Mouse (Mus musculus): ENCODE measurements around the gene Erc2. TPM values are rescaled to one million over a fixed set of nuclear protein-coding genes. Genes with fewer than 3 reads are reported as not detected.

The Erc2 gene
- polyA plus RNA-seq, 1 experiment from 2014 or later = 33.1 TPM

DNA sequence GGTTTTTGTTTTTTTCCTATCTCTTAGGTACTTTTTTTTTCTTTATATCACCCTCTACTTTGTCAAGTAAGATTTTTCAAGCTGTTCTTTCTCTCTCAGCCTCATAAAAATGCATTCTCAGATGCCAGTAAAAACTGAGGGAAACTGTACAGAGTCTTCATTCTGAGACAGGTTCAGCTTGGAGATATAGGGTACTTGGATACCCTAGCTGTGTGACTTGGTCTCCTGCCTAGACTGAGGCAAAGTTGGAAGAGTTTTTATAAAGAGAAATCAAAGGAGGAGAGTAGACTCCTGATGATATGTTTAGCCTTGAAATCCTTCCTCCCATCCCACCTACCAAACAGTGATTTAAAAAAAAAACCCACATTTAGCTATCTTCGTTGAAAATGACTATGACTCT is 651.4 kb downstream of the Erc2 start:
- ATAC-seq (ENCODE audit: low FRiP score, low read depth) = no peak
- H3K27ac ChIP-seq = no peak overlapping the region
- H3K9me3 ChIP-seq = no peaks in the 10 kb centered on the region
- whole genome bisulfite sequencing = 83% methylated on average over 1 of the region's 1 CpGs
- no peak overlapping the region for H3K9ac ChIP-seq
- no peak overlapping the region for H3K4me2 ChIP-seq (replicated peaks)
- no peaks in the 10 kb centered on the region for H3K4me1 ChIP-seq
- H3K36me3 ChIP-seq = no peaks in the 10 kb centered on the region
- H3K4me3 ChIP-seq = no peak overlapping the region
- H3K27me3 ChIP-seq (replicated peaks) = no peaks in the 10 kb centered on the region

DNA sequence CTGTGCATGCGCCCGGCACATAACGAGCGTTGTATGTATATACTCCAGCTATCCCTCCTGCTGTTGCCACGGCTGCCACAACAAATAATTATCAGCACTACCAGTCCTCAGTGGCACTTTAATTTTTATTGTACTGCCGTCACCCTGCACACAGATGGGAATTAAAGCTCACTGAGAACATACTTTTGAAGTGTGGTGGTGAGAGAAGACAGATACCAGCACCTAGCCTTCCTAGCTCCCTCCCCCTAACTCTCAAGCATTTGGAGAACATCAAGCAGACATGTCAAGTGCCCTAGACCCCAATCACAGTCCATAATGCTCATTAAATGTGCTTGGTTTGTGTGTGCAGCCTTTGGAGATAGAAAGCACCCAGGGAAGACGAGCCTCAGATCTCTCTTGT is 652.6 kb downstream of the Erc2 start:
- Histone ChIP-seq H3K4me2 (replicated peaks) (no peak overlapping the region), H3K4me1 (no peaks in the 10 kb centered on the region), H3K36me3 (no peaks in the 10 kb centered on the region), H3K4me3 (no peak overlapping the region), H3K9ac (no peak overlapping the region), H3K27me3 (replicated peaks) (no peaks in the 10 kb centered on the region), H3K27ac (no peak overlapping the region), H3K9me3 (no peaks in the 10 kb centered on the region)
- no peak for ATAC-seq (ENCODE audit: low FRiP score, low read depth)
- 67% methylated on average over 7 of the region's 7 CpGs for WGBS

DNA sequence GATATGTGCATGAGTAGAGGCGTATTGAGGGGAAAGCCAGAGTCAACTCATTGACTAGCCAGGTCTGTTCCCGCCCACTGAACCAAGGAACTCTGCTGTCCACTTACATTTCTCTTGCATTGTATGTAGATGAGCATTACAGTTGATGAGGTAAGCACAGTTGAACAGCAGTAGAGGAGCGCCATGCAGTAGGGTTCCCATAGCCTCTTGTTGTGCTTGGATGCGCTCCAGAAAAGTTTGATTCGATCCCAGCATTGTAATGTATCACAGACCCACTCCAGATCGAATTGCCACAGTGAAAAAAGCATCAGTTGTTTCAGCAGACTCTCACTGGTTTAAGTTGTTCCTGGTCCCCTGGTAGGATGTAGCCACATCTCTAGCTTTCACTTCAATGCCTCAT is 656.7 kb downstream of the Erc2 start:
- Histone ChIP-seq H3K9ac (no peak overlapping the region), H3K4me1 (no peaks in the 10 kb centered on the region), H3K27ac (no peak overlapping the region), H3K9me3 (no peaks in the 10 kb centered on the region), H3K36me3 (no peaks in the 10 kb centered on the region), H3K4me3 (no peak overlapping the region), H3K4me2 (replicated peaks) (no peak overlapping the region), H3K27me3 (replicated peaks) (no peaks in the 10 kb centered on the region)
- no peak for ATAC-seq (ENCODE audit: low FRiP score, low read depth)
- 91% methylated on average over 6 of the region's 6 CpGs for WGBS

DNA sequence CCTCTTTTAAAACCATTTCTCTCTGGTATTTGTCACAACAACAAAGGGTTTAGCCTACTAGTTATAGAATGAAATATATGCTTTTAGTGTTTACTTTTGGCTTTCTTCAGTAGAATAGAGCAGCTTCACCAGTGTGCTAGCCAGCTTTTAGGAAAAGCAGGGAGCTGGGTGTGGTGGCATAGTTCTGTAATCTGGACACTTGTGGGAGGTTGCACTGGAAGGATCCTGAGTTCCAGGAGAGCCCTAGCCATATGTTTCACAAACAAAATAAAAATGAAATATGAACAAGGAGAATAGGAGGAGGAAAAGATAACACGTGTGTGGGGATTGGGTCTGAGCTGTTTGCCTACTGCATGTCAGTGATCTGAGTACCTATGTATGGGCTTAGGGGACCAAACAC is 658.1 kb downstream of the Erc2 start:
- Histone ChIP-seq H3K9me3 (no peaks in the 10 kb centered on the region), H3K9ac (no peak overlapping the region), H3K27ac (no peak overlapping the region), H3K27me3 (replicated peaks) (no peaks in the 10 kb centered on the region), H3K36me3 (no peaks in the 10 kb centered on the region), H3K4me2 (replicated peaks) (no peak overlapping the region), H3K4me1 (no peaks in the 10 kb centered on the region), H3K4me3 (no peak overlapping the region)
- 89% methylated on average over 1 of the region's 1 CpGs for WGBS
- ATAC-seq (ENCODE audit: low FRiP score, low read depth) = no peak

DNA sequence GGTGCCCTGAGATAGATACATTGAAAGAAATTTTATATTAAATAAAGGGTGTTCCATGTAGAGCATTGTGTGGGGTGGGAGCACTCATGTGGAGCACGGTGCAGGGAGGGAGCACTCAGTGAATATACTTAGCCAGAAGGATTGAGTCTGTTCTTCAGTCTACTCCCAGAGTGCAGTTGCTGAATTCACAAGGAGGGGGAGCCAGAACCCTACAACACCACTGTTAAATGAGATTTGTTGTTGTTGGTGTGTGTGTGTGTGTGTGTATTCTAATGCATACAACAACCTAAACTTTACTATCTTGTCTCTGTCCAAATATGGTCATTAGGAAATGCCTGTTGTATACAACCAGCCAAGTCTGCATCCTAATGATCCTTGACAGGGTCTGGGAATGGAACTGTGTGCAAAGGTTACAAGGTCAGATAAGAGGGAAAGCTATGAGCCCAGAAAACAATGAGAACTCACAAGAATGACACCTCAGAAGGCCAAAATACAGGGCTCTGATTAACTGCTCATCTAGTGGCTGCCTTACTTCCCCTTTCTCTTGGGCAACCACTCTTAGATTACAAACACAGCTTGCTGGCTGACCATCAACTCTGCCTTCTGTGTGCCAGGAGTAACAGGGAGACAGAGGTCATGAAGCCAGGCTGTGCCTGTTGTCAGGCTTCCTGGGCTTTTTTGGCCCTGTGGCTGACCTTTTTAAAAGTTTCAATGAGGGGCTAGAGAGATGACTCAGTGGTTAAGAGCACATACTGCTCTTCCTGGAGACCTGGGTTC is 661.3 kb downstream of the Erc2 start:
- Histone ChIP-seq H3K9ac (no peak overlapping the region), H3K27ac (no peak overlapping the region), H3K4me3 (no peak overlapping the region), H3K4me2 (replicated peaks) (no peak overlapping the region), H3K9me3 (no peaks in the 10 kb centered on the region), H3K4me1 (no peaks in the 10 kb centered on the region), H3K27me3 (replicated peaks) (no peaks in the 10 kb centered on the region), H3K36me3 (no peaks in the 10 kb centered on the region)
- no peak for ATAC-seq (ENCODE audit: low FRiP score, low read depth)
- WGBS = 78% methylated on average over 1 of the region's 1 CpGs

DNA sequence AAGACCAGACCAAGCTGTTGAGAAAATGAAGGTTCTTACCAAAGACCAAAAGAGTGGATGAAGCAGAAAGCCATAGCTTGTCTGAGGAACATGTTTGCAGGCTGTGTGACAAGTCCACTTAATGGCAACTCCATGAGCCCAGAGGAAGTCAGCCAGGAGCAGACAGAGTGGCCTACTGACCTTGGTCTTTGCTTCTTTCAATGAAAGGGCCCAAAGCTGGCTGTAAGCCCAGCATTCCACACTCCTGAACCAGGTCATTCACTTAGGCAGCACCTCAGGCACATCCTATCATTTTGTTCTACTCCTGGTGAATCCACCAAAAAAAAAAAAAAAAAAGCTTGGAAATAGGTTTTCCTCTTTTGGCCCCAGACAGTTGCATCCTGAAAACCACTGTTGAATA is 664.3 kb downstream of the Erc2 start:
- no peaks in the 10 kb centered on the region for H3K27me3 ChIP-seq (replicated peaks)
- no peaks in the 10 kb centered on the region for H3K36me3 ChIP-seq
- H3K4me2 ChIP-seq (replicated peaks) = no peak overlapping the region
- no peak overlapping the region for H3K4me3 ChIP-seq
- no peak overlapping the region for H3K9ac ChIP-seq
- no peaks in the 10 kb centered on the region for H3K4me1 ChIP-seq
- H3K9me3 ChIP-seq = no peaks in the 10 kb centered on the region
- no peak for ATAC-seq (ENCODE audit: low FRiP score, low read depth)
- H3K27ac ChIP-seq = no peak overlapping the region

DNA sequence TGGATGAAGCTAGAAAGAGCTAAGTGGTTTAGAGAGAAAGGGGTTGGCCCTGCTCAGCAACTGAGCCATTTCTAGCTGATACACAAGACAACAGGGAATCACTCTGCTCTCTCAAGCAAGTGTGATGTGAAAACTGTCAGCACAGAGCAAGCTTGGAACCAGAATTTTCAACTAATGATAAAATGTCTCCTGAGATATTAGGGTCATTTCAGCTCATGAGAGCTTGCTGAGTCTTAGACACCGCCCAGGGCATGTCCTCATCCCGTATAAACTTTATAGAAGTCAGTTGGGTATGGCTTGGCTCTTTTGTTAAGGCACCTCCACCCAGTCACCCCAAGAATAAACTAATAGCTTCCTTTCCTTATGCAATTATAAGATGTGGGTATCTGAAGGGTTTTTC is 666.0 kb downstream of the Erc2 start:
- no peak for ATAC-seq (ENCODE audit: low FRiP score, low read depth)
- no peak overlapping the region for H3K4me2 ChIP-seq (replicated peaks)
- H3K4me1 ChIP-seq = no peaks in the 10 kb centered on the region
- H3K36me3 ChIP-seq = no peaks in the 10 kb centered on the region
- no peak overlapping the region for H3K9ac ChIP-seq
- H3K4me3 ChIP-seq = no peak overlapping the region
- 96% methylated on average over 2 of the region's 2 CpGs for WGBS
- H3K27ac ChIP-seq = no peak overlapping the region
- H3K27me3 ChIP-seq (replicated peaks) = no peaks in the 10 kb centered on the region
- H3K9me3 ChIP-seq = no peaks in the 10 kb centered on the region

DNA sequence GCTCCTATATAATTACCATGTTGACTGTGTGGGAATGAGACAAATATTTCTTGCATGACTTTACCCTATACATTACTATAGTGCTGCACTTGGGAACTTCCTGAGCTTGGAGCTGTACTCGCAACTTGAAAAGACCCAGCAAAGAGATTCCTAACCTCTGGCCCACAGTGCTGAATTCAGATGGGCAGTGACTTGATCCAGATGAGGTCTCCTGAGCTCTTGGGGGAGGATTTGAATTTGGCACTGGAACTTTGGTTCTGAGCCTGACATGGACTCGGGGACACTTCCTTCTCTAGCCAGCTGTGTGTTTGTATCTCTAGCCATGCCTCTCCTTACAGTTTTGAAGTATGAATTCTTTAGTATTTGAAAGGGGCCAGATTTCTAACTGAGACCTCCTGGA is 666.7 kb downstream of the Erc2 start:
- H3K9me3 ChIP-seq = no peaks in the 10 kb centered on the region
- H3K36me3 ChIP-seq = no peaks in the 10 kb centered on the region
- no peak overlapping the region for H3K4me3 ChIP-seq
- H3K4me1 ChIP-seq = no peaks in the 10 kb centered on the region
- no peak overlapping the region for H3K4me2 ChIP-seq (replicated peaks)
- H3K27me3 ChIP-seq (replicated peaks) = no peaks in the 10 kb centered on the region
- no peak overlapping the region for H3K9ac ChIP-seq
- H3K27ac ChIP-seq = no peak overlapping the region
- no peak for ATAC-seq (ENCODE audit: low FRiP score, low read depth)
- 85% methylated on average over 2 of the region's 2 CpGs for WGBS

DNA sequence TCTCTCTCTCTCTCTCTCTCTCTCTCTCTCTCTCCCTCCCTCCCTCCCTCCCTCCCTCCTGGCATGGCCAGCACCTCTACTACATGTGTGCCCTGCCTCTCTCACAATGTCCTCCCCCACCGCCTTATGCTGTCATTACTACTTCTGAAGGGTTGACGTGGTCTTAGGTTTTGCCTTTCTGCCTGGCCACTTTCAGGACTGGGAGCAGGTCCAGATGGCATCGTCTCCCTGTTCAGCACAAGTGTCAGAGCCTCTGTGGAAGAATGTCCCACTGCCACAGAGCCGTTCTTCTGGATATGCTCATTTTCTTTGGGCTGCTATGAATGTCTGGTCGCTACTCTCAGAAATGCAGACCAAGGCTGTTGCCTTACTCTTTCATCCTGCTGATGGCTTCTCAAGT is 671.7 kb downstream of the Erc2 start:
- ATAC-seq (ENCODE audit: low FRiP score, low read depth) = no peak
- Histone ChIP-seq H3K4me2 (replicated peaks) (no peak overlapping the region), H3K4me1 (no peaks in the 10 kb centered on the region), H3K9ac (no peak overlapping the region), H3K9me3 (no peaks in the 10 kb centered on the region), H3K4me3 (no peak overlapping the region), H3K36me3 (no peaks in the 10 kb centered on the region), H3K27me3 (replicated peaks) (no peaks in the 10 kb centered on the region), H3K27ac (no peak overlapping the region)
- WGBS = 93% methylated on average over 5 of the region's 5 CpGs

DNA sequence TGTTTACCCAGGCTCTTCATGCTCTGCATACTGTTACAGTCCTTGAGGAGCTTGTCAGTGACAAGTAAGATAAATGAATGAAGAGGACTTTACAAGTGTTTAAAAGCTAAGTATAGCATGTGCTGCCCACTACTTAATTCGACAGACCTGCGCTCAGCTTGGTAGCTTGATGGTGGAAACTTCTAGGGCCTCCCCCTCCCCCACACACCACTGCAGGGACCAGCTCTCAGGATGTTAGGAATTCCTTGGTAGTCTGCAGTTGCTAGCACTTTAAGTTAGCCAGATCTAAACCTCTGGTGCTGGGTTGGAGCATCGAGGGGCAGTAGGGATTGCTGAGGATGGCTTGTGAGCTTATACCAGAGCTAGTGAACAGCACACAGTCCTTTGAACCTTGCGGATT is 672.9 kb downstream of the Erc2 start:
- no peaks in the 10 kb centered on the region for H3K4me1 ChIP-seq
- no peaks in the 10 kb centered on the region for H3K36me3 ChIP-seq
- H3K9me3 ChIP-seq = no peaks in the 10 kb centered on the region
- no peak overlapping the region for H3K9ac ChIP-seq
- H3K4me3 ChIP-seq = no peak overlapping the region
- no peak for ATAC-seq (ENCODE audit: low FRiP score, low read depth)
- H3K27ac ChIP-seq = no peak overlapping the region
- H3K4me2 ChIP-seq (replicated peaks) = no peak overlapping the region
- 71% methylated on average over 4 of the region's 4 CpGs for WGBS
- no peaks in the 10 kb centered on the region for H3K27me3 ChIP-seq (replicated peaks)

DNA sequence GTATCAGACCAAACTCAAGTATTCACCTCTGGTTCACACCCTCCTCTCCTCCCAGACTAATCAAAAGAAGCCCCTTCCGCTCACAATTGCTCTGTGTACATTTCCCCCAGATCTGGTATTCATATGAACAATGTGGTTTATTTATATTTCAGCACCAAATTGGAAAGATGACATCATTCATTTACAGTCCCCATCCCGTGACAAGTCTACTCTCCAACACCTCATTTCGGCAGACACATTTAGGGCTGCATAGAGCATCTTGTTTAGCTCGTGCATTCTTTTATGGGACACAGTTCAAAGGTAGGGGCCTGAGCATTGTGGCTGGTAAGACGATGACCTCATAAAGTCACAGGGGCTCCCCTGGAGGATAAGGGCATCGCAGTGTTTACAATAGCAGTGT is 677.9 kb downstream of the Erc2 start:
- ATAC-seq (ENCODE audit: low FRiP score, low read depth) = no peak
- 46% methylated on average over 6 of the region's 6 CpGs for WGBS
- no peaks in the 10 kb centered on the region for H3K36me3 ChIP-seq

DNA sequence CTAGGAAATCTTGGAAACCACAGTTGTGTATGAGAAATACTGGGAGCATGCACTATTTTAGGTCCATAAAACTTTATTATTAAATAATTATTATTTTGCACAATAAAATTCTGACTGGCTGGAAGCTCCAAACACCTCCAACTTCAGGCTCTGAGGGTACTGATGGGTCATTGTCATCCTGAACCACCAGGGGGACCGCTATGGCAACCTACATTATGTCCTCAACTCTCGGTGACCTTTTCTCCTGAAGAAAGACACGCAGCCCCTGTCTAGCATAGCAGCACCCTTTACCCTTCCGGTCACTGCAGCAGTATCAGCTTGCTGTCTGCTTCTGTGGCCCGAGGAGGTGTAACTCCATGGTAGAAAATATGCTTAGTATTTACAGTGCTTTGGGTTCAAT is 679.0 kb downstream of the Erc2 start:
- no peak overlapping the region for H3K4me3 ChIP-seq
- H3K9me3 ChIP-seq = no peaks in the 10 kb centered on the region
- no peaks in the 10 kb centered on the region for H3K36me3 ChIP-seq
- no peak overlapping the region for H3K4me2 ChIP-seq (replicated peaks)
- no peak for ATAC-seq (ENCODE audit: low FRiP score, low read depth)
- no peaks in the 10 kb centered on the region for H3K27me3 ChIP-seq (replicated peaks)
- 46% methylated on average over 5 of the region's 5 CpGs for WGBS
- H3K4me1 ChIP-seq = no peaks in the 10 kb centered on the region
- H3K9ac ChIP-seq = no peak overlapping the region
- H3K27ac ChIP-seq = no peak overlapping the region

More for the DNA sequence above, 677.9 kb downstream of the Erc2 start:
- H3K4me3 ChIP-seq = no peak overlapping the region
- H3K9me3 ChIP-seq = no peaks in the 10 kb centered on the region
- H3K27ac ChIP-seq = no peak overlapping the region
- H3K27me3 ChIP-seq (replicated peaks) = no peaks in the 10 kb centered on the region
- no peak overlapping the region for H3K9ac ChIP-seq
- no peaks in the 10 kb centered on the region for H3K4me1 ChIP-seq
- H3K4me2 ChIP-seq (replicated peaks) = no peak overlapping the region

DNA sequence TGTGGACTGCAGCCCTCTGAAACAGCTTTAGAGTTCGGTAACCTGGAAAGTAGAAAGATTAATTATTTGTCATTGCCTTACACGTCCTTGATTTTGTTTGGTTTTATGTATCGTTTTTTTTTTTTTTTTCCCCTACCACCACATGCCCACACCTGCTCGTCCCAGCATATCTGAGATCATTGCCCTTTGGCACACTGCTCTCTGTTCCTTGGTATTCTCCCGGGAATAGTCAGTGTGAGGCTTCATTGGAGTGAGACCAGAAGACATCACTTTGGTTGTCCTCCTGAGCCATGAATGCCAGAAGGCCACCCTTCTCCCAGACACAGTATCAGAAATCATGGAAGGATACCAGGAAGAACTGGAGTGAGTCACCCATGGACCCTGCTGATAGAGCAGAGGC is 681.9 kb downstream of the Erc2 start:
- Histone ChIP-seq H3K4me3 (no peak overlapping the region), H3K9ac (no peak overlapping the region), H3K36me3 (no peaks in the 10 kb centered on the region), H3K4me2 (replicated peaks) (no peak overlapping the region), H3K27me3 (replicated peaks) (no peaks in the 10 kb centered on the region), H3K27ac (no peak overlapping the region), H3K9me3 (no peaks in the 10 kb centered on the region), H3K4me1 (no peaks in the 10 kb centered on the region)
- ATAC-seq (ENCODE audit: low FRiP score, low read depth) = no peak
- 70% methylated on average over 5 of the region's 5 CpGs for WGBS

All from neural tube, embryonic 12.5 days (tissue).